Mouse (Mus musculus): ENCODE results near the gene Minpp1.

Minpp1 gene

GRCm38 (mm10) chr19:32523769-32524515, 38.4 kb downstream of the Minpp1 start:
- no peaks in the 10 kb centered on the region for H3K9me3 ChIP-seq (ENCODE audit: low read length)
- no peaks in the 10 kb centered on the region for H3K36me3 ChIP-seq (ENCODE audit: insufficient read depth, low read length)
- TF ChIP-seq NANOG (IDR thresholded peaks at IDR 0.05; ENCODE audit: borderline replicate concordance, low read length) (peak; percentile 37; the same call in 1 of the 2 replicates), POU5F1 (IDR thresholded peaks at IDR 0.05; ENCODE audit: borderline replicate concordance, low read length) (no peak)
- 0 out of 2 replicates have a peak, but pooled peaks cover 4% of the 10 kb centered on the region for H3K27me3 ChIP-seq (ENCODE audit: insufficient read depth, low read length)
- peaks cover 32% of the 10 kb centered on the region for H3K4me1 ChIP-seq (replicated peaks; ENCODE audit: low read depth, low read length)
- H3K4me3 ChIP-seq (replicated peaks; ENCODE audit: low read length): peak overlapping the region; percentile 26

GRCm38 (mm10) chr19:32524516-32524860, 38.9 kb downstream of the Minpp1 start:
- Histone ChIP-seq H3K36me3 (ENCODE audit: insufficient read depth, low read length) (no peaks in the 10 kb centered on the region), H3K4me1 (replicated peaks; ENCODE audit: low read depth, low read length) (peaks cover 32% of the 10 kb centered on the region), H3K9me3 (ENCODE audit: low read length) (no peaks in the 10 kb centered on the region), H3K27me3 (ENCODE audit: insufficient read depth, low read length) (0 out of 2 replicates have a peak, but pooled peaks cover 4% of the 10 kb centered on the region), H3K4me3 (replicated peaks; ENCODE audit: low read length) (peak overlapping the region; percentile 26; the same call in 1 of the 2 replicates)
- TF ChIP-seq NANOG (IDR thresholded peaks at IDR 0.05; ENCODE audit: borderline replicate concordance, low read length) (no peak), POU5F1 (IDR thresholded peaks at IDR 0.05; ENCODE audit: borderline replicate concordance, low read length) (no peak), CTCF (conservative IDR thresholded peaks at IDR 0.05; ENCODE audit: low read length) (no peak)

GRCm38 (mm10) chr19:32527139-32527538, 41.6 kb downstream of the Minpp1 start:
- Histone ChIP-seq H3K4me3 (replicated peaks; ENCODE audit: low read length) (no peak overlapping the region), H3K9me3 (ENCODE audit: low read length) (no peaks in the 10 kb centered on the region), H3K27me3 (ENCODE audit: insufficient read depth, low read length) (0 out of 2 replicates have a peak, but pooled peaks cover 4% of the 10 kb centered on the region), H3K36me3 (ENCODE audit: insufficient read depth, low read length) (no peaks in the 10 kb centered on the region), H3K4me1 (replicated peaks; ENCODE audit: low read depth, low read length) (peaks cover 32% of the 10 kb centered on the region)
- no peak for TF ChIP-seq CTCF (conservative IDR thresholded peaks at IDR 0.05; ENCODE audit: low read length)
- TF ChIP-seq NANOG (IDR thresholded peaks at IDR 0.05; ENCODE audit: borderline replicate concordance, low read length): no peak
- no peak for TF ChIP-seq POU5F1 (IDR thresholded peaks at IDR 0.05; ENCODE audit: borderline replicate concordance, low read length)

GRCm38 (mm10) chr19:32528723-32529122, 43.2 kb downstream of the Minpp1 start:
- Histone ChIP-seq H3K36me3 (ENCODE audit: insufficient read depth, low read length) (no peaks in the 10 kb centered on the region), H3K27me3 (ENCODE audit: insufficient read depth, low read length) (0 out of 2 replicates have a peak, but pooled peaks cover 4% of the 10 kb centered on the region), H3K9me3 (ENCODE audit: low read length) (no peaks in the 10 kb centered on the region), H3K4me1 (replicated peaks; ENCODE audit: low read depth, low read length) (peaks cover 16% of the 10 kb centered on the region), H3K4me3 (replicated peaks; ENCODE audit: low read length) (no peak overlapping the region)
- no peak for TF ChIP-seq NANOG (IDR thresholded peaks at IDR 0.05; ENCODE audit: borderline replicate concordance, low read length)
- no peak for TF ChIP-seq CTCF (conservative IDR thresholded peaks at IDR 0.05; ENCODE audit: low read length)
- no peak for TF ChIP-seq POU5F1 (IDR thresholded peaks at IDR 0.05; ENCODE audit: borderline replicate concordance, low read length)

- Histone ChIP-seq H3K27me3 (ENCODE audit: insufficient read depth, low read length) (0 out of 2 replicates have a peak, but pooled peaks cover 4% of the 10 kb centered on the region), H3K4me1 (replicated peaks; ENCODE audit: low read depth, low read length) (peaks cover 10% of the 10 kb centered on the region), H3K9me3 (ENCODE audit: low read length) (no peaks in the 10 kb centered on the region), H3K4me3 (replicated peaks; ENCODE audit: low read length) (no peak overlapping the region), H3K36me3 (ENCODE audit: insufficient read depth, low read length) (no peaks in the 10 kb centered on the region)
- TF ChIP-seq CTCF (conservative IDR thresholded peaks at IDR 0.05; ENCODE audit: low read length) (no peak), POU5F1 (IDR thresholded peaks at IDR 0.05; ENCODE audit: borderline replicate concordance, low read length) (no peak), NANOG (IDR thresholded peaks at IDR 0.05; ENCODE audit: borderline replicate concordance, low read length) (no peak)
Observed at GRCm38 (mm10) chr19:32529252-32529942, 43.8 kb downstream of the Minpp1 start.

- no peak overlapping the region for H3K4me3 ChIP-seq (replicated peaks; ENCODE audit: low read length)
- H3K4me1 ChIP-seq (replicated peaks; ENCODE audit: low read depth, low read length): peaks cover under 1% of the 10 kb centered on the region; the same call in 1 of the 2 replicates
- H3K9me3 ChIP-seq (ENCODE audit: low read length): no peaks in the 10 kb centered on the region
- no peaks in the 10 kb centered on the region for H3K36me3 ChIP-seq (ENCODE audit: insufficient read depth, low read length)
- no peak for TF ChIP-seq POU5F1 (IDR thresholded peaks at IDR 0.05; ENCODE audit: borderline replicate concordance, low read length)
- TF ChIP-seq CTCF (conservative IDR thresholded peaks at IDR 0.05; ENCODE audit: low read length): no peak
- no peak for TF ChIP-seq NANOG (IDR thresholded peaks at IDR 0.05; ENCODE audit: borderline replicate concordance, low read length)
- 0 out of 2 replicates have a peak, but pooled peaks cover 4% of the 10 kb centered on the region for H3K27me3 ChIP-seq (ENCODE audit: insufficient read depth, low read length)
Observed at GRCm38 (mm10) chr19:32530296-32530695, 44.7 kb downstream of the Minpp1 start.

GRCm38 (mm10) chr19:32532331-32532730, 46.8 kb downstream of the Minpp1 start:
- Histone ChIP-seq H3K27me3 (ENCODE audit: insufficient read depth, low read length) (no peaks in the 10 kb centered on the region), H3K9me3 (ENCODE audit: low read length) (no peaks in the 10 kb centered on the region), H3K4me1 (replicated peaks; ENCODE audit: low read depth, low read length) (no peaks in the 10 kb centered on the region), H3K4me3 (replicated peaks; ENCODE audit: low read length) (no peak overlapping the region), H3K36me3 (ENCODE audit: insufficient read depth, low read length) (no peaks in the 10 kb centered on the region)
- no peak for TF ChIP-seq CTCF (conservative IDR thresholded peaks at IDR 0.05; ENCODE audit: low read length)
- no peak for TF ChIP-seq POU5F1 (IDR thresholded peaks at IDR 0.05; ENCODE audit: borderline replicate concordance, low read length)
- no peak for TF ChIP-seq NANOG (IDR thresholded peaks at IDR 0.05; ENCODE audit: borderline replicate concordance, low read length)

- H3K27me3 ChIP-seq (ENCODE audit: insufficient read depth, low read length): no peaks in the 10 kb centered on the region
- H3K9me3 ChIP-seq (ENCODE audit: low read length): no peaks in the 10 kb centered on the region
- H3K36me3 ChIP-seq (ENCODE audit: insufficient read depth, low read length): no peaks in the 10 kb centered on the region
- no peak overlapping the region for H3K4me3 ChIP-seq (replicated peaks; ENCODE audit: low read length)
- no peak for TF ChIP-seq CTCF (conservative IDR thresholded peaks at IDR 0.05; ENCODE audit: low read length)
- TF ChIP-seq NANOG (IDR thresholded peaks at IDR 0.05; ENCODE audit: borderline replicate concordance, low read length): no peak
- no peaks in the 10 kb centered on the region for H3K4me1 ChIP-seq (replicated peaks; ENCODE audit: low read depth, low read length)
Observed at GRCm38 (mm10) chr19:32532737-32533505, 47.4 kb downstream of the Minpp1 start.

Measured in E14TG2a.4 (cell line).